Mouse (Mus musculus): ENCODE results near the gene 1700028J19Rik. TPM values are rescaled to one million over a fixed set of nuclear protein-coding genes. Genes with fewer than 3 reads are reported as not detected.
"Not testable (repeated sequence)": the region's sequence is repeated elsewhere in the genome, so short reads cannot be mapped to it uniquely, and the experiment has no call there.

The 1700028J19Rik gene
- total and polyA plus RNA-seq, 3 experiments = 0.62 to 1.2 TPM; not detected in 1

DNA sequence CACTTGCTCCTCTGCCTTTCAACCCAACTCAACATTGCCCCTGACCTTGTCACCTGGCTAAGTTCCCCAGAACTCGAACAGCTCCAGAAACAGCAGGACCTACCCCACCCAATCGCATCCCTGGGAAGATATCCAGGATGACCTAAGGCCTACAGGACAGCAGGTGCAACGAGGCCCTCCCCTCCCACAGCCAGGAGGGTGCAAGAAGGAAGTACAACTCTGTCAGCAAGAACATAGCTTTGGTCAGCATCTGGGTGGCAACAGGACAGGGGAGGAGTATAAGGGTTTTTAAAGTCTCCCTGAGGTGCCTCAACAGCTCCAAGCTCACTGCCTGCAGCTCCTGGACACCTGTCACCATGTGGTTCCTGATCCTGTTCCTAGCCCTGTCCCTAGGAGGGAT is 48.6 kb downstream of the 1700028J19Rik start, which contains the start of gene Klk1b3:
Gene Klk1b3, plus strand, starts transcription at position 301 of the 400 bp plus-strand sequence.
- DNase-seq (ENCODE audit: low read depth, low spot score) = no peak
- H3K79me2 ChIP-seq (ENCODE audit: control insufficient read depth, insufficient read depth, low read length, poor library complexity) = no peaks in the 10 kb centered on the region
- H3K9ac ChIP-seq (ENCODE audit: control insufficient read depth, low read depth, low read length, poor library complexity, severe bottlenecking) = no peak within 1 kb of the TSS
- H3K27me3 ChIP-seq (ENCODE audit: control insufficient read depth in 1 of 2, insufficient read depth in 2 of 2, low read length in 2 of 2) = no peaks in the 10 kb centered on the region
- no peaks in the 10 kb centered on the region for H3K4me1 ChIP-seq (ENCODE audit: control insufficient read depth in 1 of 2, insufficient read depth in 2 of 2, low read length in 2 of 2)
- H3K4me3 ChIP-seq (ENCODE audit: control insufficient read depth in 1 of 2, insufficient read depth in 1 of 2, low read depth in 2 of 2, low read length in 2 of 2) = no peak within 1 kb of the TSS
- H3K36me3 ChIP-seq (ENCODE audit: control insufficient read depth in 1 of 2, insufficient read depth in 2 of 2, low read length in 2 of 2) = no peaks in the 10 kb centered on the region
- TF ChIP-seq BHLHE40 (IDR thresholded peaks at IDR 0.05; ENCODE audit: borderline replicate concordance, low read depth, low read length) (no peak), ZMIZ1 (IDR thresholded peaks at IDR 0.05; ENCODE audit: low read depth, low read length) (no peak), MXI1 (IDR thresholded peaks at IDR 0.05; ENCODE audit: low read depth, low read length) (no peak), POLR2A (IDR thresholded peaks at IDR 0.05; ENCODE audit: control insufficient read depth in 1 of 2, insufficient read depth in 1 of 2, low read depth in 1 of 2, low read length in 2 of 2, poor library complexity in 1 of 2) (no peak), UBTF (IDR thresholded peaks at IDR 0.05; ENCODE audit: borderline replicate concordance, insufficient read depth, low read depth, low read length) (no peak), NELFE (IDR thresholded peaks at IDR 0.05; ENCODE audit: low read depth, low read length) (no peak), NRF1 (IDR thresholded peaks at IDR 0.05; ENCODE audit: insufficient read depth, low read depth, low read length, poor library complexity, severe bottlenecking) (no peak), MYC (IDR thresholded peaks at IDR 0.05; ENCODE audit: low read depth, low read length) (no peak), TCF12 (IDR thresholded peaks at IDR 0.05; ENCODE audit: low read depth, low read length) (no peak), USF1 (IDR thresholded peaks at IDR 0.05; ENCODE audit: low read depth, low read length) (no peak), TAL1 (IDR thresholded peaks at IDR 0.05; ENCODE audit: low read length) (no peak), KAT2A (conservative IDR thresholded peaks at IDR 0.05; ENCODE audit: low read depth, low read length) (no peak), GATA1 (IDR thresholded peaks at IDR 0.05; ENCODE audit: low read depth, low read length) (no peak), ZKSCAN1 (IDR thresholded peaks at IDR 0.05; ENCODE audit: low read depth, low read length) (no peak), RCOR1 (IDR thresholded peaks at IDR 0.05; ENCODE audit: low read depth, low read length) (no peak), USF2 (IDR thresholded peaks at IDR 0.05; ENCODE audit: borderline replicate concordance in 1 of 2, insufficient read depth in 1 of 2, low read depth in 1 of 2, low read length in 2 of 2) (no peak), EP300 (IDR thresholded peaks at IDR 0.05; ENCODE audit: low read depth in 1 of 2, low read length in 2 of 2) (no peak)
- H3K27ac ChIP-seq (ENCODE audit: control insufficient read depth, low read depth, low read length) = no peak within 1 kb of the TSS
- H3K9me3 ChIP-seq (replicated peaks; ENCODE audit: insufficient read depth, low read length) = no peaks in the 10 kb centered on the region

DNA sequence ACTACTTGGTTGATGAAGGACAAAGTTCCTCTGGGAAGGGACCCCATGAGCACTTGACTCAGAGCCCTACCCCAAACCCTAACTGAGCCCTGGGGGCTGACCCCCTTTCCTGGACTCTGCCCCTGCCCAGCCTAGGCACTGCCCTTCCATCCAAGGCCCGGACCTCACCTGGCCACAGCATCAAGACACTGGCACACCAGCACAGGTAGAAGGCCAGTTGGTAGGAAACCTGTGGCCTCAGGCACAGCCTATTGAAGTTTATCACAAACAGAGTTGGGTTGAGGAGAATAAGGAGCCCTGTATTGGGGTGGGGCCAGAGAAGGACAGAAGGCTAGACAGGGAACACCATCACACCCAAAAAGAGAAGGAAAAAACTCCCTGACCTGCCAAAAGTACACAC is 53.0 kb downstream of the 1700028J19Rik start:
- not testable (repeated sequence) for H3K9ac ChIP-seq (ENCODE audit: control insufficient read depth, low read depth, low read length, poor library complexity, severe bottlenecking); H3K36me3 ChIP-seq (ENCODE audit: control insufficient read depth in 1 of 2, insufficient read depth in 2 of 2, low read length in 2 of 2); H3K79me2 ChIP-seq (ENCODE audit: control insufficient read depth, insufficient read depth, low read length, poor library complexity); H3K27ac ChIP-seq (ENCODE audit: control insufficient read depth, low read depth, low read length); H3K27me3 ChIP-seq (ENCODE audit: control insufficient read depth in 1 of 2, insufficient read depth in 2 of 2, low read length in 2 of 2); H3K9me3 ChIP-seq (replicated peaks; ENCODE audit: insufficient read depth, low read length); DNase-seq (ENCODE audit: low read depth, low spot score); H3K4me3 ChIP-seq (ENCODE audit: control insufficient read depth in 1 of 2, insufficient read depth in 1 of 2, low read depth in 2 of 2, low read length in 2 of 2); H3K4me1 ChIP-seq (ENCODE audit: control insufficient read depth in 1 of 2, insufficient read depth in 2 of 2, low read length in 2 of 2)

DNA sequence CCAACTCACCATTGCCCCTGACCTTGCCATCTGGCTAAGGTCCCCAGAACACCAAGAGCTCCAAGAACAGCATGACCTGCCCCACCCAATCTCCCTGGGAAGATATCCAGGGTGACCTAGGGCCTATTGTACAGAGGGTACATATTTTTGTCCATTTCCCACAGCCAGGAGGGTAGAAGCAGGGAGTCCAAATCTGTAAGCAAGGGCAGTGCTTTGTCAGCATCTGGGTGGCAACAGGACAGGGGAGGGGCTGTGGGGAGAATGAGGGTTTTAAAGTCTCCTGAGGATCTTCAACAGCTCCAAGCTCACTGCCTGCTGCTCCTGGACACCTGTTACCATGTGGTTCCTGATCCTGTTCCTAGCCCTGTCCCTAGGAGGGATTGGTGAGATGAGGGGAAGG is 58.6 kb downstream of the 1700028J19Rik start, which contains the start of gene Klk1b24:
Gene Klk1b24, plus strand, starts transcription at position 301 of the 400 bp plus-strand sequence.
- H3K36me3 ChIP-seq (ENCODE audit: control insufficient read depth in 1 of 2, insufficient read depth in 2 of 2, low read length in 2 of 2); H3K27ac ChIP-seq (ENCODE audit: control insufficient read depth, low read depth, low read length); H3K27me3 ChIP-seq (ENCODE audit: control insufficient read depth in 1 of 2, insufficient read depth in 2 of 2, low read length in 2 of 2); H3K4me1 ChIP-seq (ENCODE audit: control insufficient read depth in 1 of 2, insufficient read depth in 2 of 2, low read length in 2 of 2); H3K9ac ChIP-seq (ENCODE audit: control insufficient read depth, low read depth, low read length, poor library complexity, severe bottlenecking); DNase-seq (ENCODE audit: low read depth, low spot score); H3K9me3 ChIP-seq (replicated peaks; ENCODE audit: insufficient read depth, low read length); H3K4me3 ChIP-seq (ENCODE audit: control insufficient read depth in 1 of 2, insufficient read depth in 1 of 2, low read depth in 2 of 2, low read length in 2 of 2); H3K79me2 ChIP-seq (ENCODE audit: control insufficient read depth, insufficient read depth, low read length, poor library complexity): not testable (repeated sequence)

DNA sequence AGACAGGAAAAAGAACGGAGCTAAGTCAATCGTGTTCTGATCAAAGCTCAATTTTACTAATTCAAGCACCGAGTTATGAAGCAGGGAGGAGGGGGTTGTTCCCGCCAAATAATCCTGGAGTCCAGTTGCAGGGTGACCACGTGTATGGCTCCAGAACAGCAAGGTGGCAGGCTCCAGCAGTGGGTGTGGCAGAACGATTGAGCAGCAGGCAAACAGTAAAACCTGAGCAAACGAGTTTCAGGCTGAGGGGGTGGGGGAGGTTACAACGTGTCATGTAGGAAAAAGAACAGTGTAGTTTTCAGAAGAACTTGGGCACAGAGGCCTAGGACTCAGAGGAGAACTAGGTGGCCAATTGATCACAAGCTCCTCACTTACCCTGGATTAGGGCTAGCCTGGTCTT is 60.0 kb downstream of the 1700028J19Rik start:
- H3K36me3 ChIP-seq (ENCODE audit: control insufficient read depth in 1 of 2, insufficient read depth in 2 of 2, low read length in 2 of 2); H3K9ac ChIP-seq (ENCODE audit: control insufficient read depth, low read depth, low read length, poor library complexity, severe bottlenecking); H3K4me3 ChIP-seq (ENCODE audit: control insufficient read depth in 1 of 2, insufficient read depth in 1 of 2, low read depth in 2 of 2, low read length in 2 of 2); DNase-seq (ENCODE audit: low read depth, low spot score); H3K4me1 ChIP-seq (ENCODE audit: control insufficient read depth in 1 of 2, insufficient read depth in 2 of 2, low read length in 2 of 2); H3K79me2 ChIP-seq (ENCODE audit: control insufficient read depth, insufficient read depth, low read length, poor library complexity); H3K27me3 ChIP-seq (ENCODE audit: control insufficient read depth in 1 of 2, insufficient read depth in 2 of 2, low read length in 2 of 2); H3K27ac ChIP-seq (ENCODE audit: control insufficient read depth, low read depth, low read length); H3K9me3 ChIP-seq (replicated peaks; ENCODE audit: insufficient read depth, low read length): not testable (repeated sequence)

Data from MEL (cell line).